Mouse (Mus musculus) thymus, adult 2 months (tissue): ENCODE data around the gene E130218I03Rik.

Source experiments
- CTCF ChIP-seq: fragments of 200-500 bp; IDR thresholded peaks from 2 replicates; pipeline ENCODE4 v1.5.1; 2012; ENCODE audit warnings: mild to moderate bottlenecking, control low read depth, low read length, moderate library complexity, borderline replicate concordance; ENCODE audit not compliant: control insufficient read depth, poor library complexity, insufficient read depth; ENCODE audit errors: extremely low read depth
- POLR2A ChIP-seq: fragments of 200-500 bp; IDR thresholded peaks from 2 replicates; pipeline ENCODE4 v1.6.1; 2012; ENCODE audit warnings: mild to moderate bottlenecking, low read length, control low read depth, moderate library complexity; ENCODE audit not compliant: control insufficient read depth, poor library complexity, insufficient read depth; ENCODE audit errors: extremely low read depth

GRCm38 (mm10) chr4:134271979-134272378, 28.5 kb downstream of the E130218I03Rik start:
- no peak for TF ChIP-seq CTCF
- TF ChIP-seq POLR2A: no peak
